8 mouse cellular contexts compared by ENCODE assay signal in the genomic region with DNA sequence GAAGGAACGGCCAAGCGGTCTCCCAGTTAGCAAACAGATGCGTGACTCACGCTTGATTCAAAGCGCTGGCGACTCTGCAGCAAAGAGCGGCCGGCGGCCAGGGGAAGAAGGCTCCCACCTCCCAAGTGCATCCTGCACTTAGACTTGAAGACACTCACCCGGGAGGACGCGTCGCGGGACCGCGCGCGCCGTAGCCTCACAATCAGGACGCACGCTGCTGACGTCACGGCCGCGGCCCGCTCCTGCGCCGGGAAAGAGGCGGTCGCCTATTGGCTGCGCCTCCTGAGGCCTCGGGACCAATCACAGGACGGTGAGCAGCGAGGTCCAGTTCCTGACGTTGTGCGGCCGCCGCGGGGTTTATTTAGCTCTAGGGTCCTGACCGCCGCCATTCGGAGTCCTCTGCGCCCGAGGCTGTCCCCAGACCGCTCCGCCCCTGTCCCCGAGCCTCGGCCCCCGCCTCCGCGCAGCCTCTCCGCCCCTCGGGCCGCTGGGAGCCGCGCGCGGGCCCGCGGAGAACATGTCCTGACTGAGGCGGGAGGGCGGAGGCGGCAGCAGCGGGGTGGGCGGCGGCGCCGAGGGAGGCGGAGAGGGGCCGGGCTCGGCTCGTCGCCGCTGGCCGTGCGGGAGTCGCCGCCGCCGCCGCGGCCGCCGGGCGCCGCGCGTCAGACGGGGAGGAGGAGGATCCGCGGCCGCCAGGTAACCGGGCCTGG. TPM values are rescaled to one million over a fixed set of nuclear protein-coding genes. Genes with fewer than 3 reads are reported as not detected.
DNase-seq lines count a peak whose midpoint lies in the region; ATAC-seq lines count a peak whose summit lies in the region.

A gene (plus strand): TSS at position 293 of the 710 bp plus-strand sequence.

- WGBS in heart, embryonic 14.5 days: under 1% methylated on average over 71 of the region's 93 CpGs
- under 1% methylated on average over 84 of the region's 93 CpGs for WGBS in liver, embryonic 13.5 days (ENCODE audit: insufficient replicate concordance)
- under 1% methylated on average over 83 of the region's 93 CpGs for WGBS in stomach, embryonic 16.5 days

- no peaks in the 10 kb centered on the region for H3K36me3 ChIP-seq in heart, embryonic 14.5 days (ENCODE audit: control insufficient read depth, insufficient read depth, low read length)
- H3K36me3 ChIP-seq in liver, embryonic 13.5 days: no peaks in the 10 kb centered on the region
- H3K36me3 ChIP-seq in stomach, embryonic 16.5 days (ENCODE audit: control insufficient read depth, insufficient read depth, low read length): no peaks in the 10 kb centered on the region

- peak within 1 kb of the TSS; percentile 86 for H3K4me2 ChIP-seq in heart, embryonic 14.5 days (ENCODE audit: low read length)
- peak within 1 kb of the TSS; percentile 77 for H3K4me2 ChIP-seq in liver, embryonic 13.5 days
- H3K4me2 ChIP-seq in stomach, embryonic 16.5 days (ENCODE audit: low read depth, low read length): peak within 1 kb of the TSS; percentile 73

- peak within 1 kb of the TSS; percentile 97 for H3K9ac ChIP-seq in heart, embryonic 14.5 days (ENCODE audit: low read length)
- peak within 1 kb of the TSS; percentile 99 for H3K9ac ChIP-seq in liver, embryonic 13.5 days
- H3K9ac ChIP-seq in stomach, embryonic 16.5 days (ENCODE audit: low read length): peak within 1 kb of the TSS; percentile 96

- DNase-seq in c-Kit-negative CD71-positive TER-119-positive erythroid progenitor cells, embryonic 14.5 days (ENCODE audit: low read depth, low spot score): peak; percentile 96
- peak; percentile 90 for DNase-seq in fibroblast of lung, adult 2 months (ENCODE audit: low read depth)
- peak; percentile 99 for DNase-seq in kidney, postnatal 14 days
- peak; percentile 97 for DNase-seq in liver, embryonic 13.5 days
- peak; percentile 99 for DNase-seq in neural tube, embryonic 10.5 days (ENCODE audit: extremely low spot score, low spot score)

- H3K27ac ChIP-seq in heart, embryonic 14.5 days (replicated peaks in 1 of 2; ENCODE audit: control insufficient read depth in 1 of 2, insufficient read depth in 1 of 2, low read depth in 2 of 2, low read length in 2 of 2): peak within 1 kb of the TSS; percentile 96 to 98
- peak within 1 kb of the TSS; percentile 98 for H3K27ac ChIP-seq in liver, embryonic 13.5 days
- peak within 1 kb of the TSS; percentile 99 for H3K27ac ChIP-seq in stomach, embryonic 16.5 days (ENCODE audit: low read length)

- ATAC-seq in CD4-positive, CD25-positive, alpha-beta regulatory T cell, adult 4 months: peak; percentile 95
- ATAC-seq in heart, embryonic 14.5 days (ENCODE audit: insufficient number of reproducible peaks, insufficient read depth, low FRiP score, low read depth): peak; percentile 99
- ATAC-seq in liver, embryonic 13.5 days (ENCODE audit: low read depth): peak; percentile 97
- peak; percentile 100 for ATAC-seq in stomach, embryonic 16.5 days (ENCODE audit: insufficient read depth, low FRiP score)

- H3K27me3 ChIP-seq in heart, embryonic 14.5 days (ENCODE audit: control insufficient read depth, insufficient read depth, low read length): no peaks in the 10 kb centered on the region
- H3K27me3 ChIP-seq in liver, embryonic 13.5 days: no peaks in the 10 kb centered on the region
- no peaks in the 10 kb centered on the region for H3K27me3 ChIP-seq in stomach, embryonic 16.5 days (ENCODE audit: control insufficient read depth, insufficient read depth, low read length)

- H3K4me1 ChIP-seq in heart, embryonic 14.5 days (ENCODE audit: control insufficient read depth in 2 of 2, insufficient read depth in 2 of 2, low read length in 2 of 2): peaks cover 0 to 14% of the 10 kb centered on the region in 2 experiments; a peak in 2 of 4 replicates
- peaks cover 27% of the 10 kb centered on the region for H3K4me1 ChIP-seq in liver, embryonic 13.5 days (replicated peaks)
- peaks cover 9% of the 10 kb centered on the region for H3K4me1 ChIP-seq in stomach, embryonic 16.5 days (ENCODE audit: control insufficient read depth, insufficient read depth, low read length)

- H3K9me3 ChIP-seq in heart, embryonic 14.5 days (ENCODE audit: control insufficient read depth, low read length): no peaks in the 10 kb centered on the region
- H3K9me3 ChIP-seq in liver, embryonic 13.5 days (replicated peaks): no peaks in the 10 kb centered on the region
- H3K9me3 ChIP-seq in stomach, embryonic 16.5 days (replicated peaks; ENCODE audit: control insufficient read depth, low read length): no peaks in the 10 kb centered on the region

- peak within 1 kb of the TSS; percentile 71 to 88 for H3K4me3 ChIP-seq in heart, embryonic 14.5 days (ENCODE audit: control insufficient read depth in 1 of 2, insufficient read depth in 1 of 2, low read depth in 1 of 2, low read length in 2 of 2)
- peak within 1 kb of the TSS; percentile 98 for H3K4me3 ChIP-seq in liver, embryonic 13.5 days (replicated peaks)
- peak within 1 kb of the TSS; percentile 93 for H3K4me3 ChIP-seq in stomach, embryonic 16.5 days (replicated peaks; ENCODE audit: low read length)

RNA-seq across cellular contexts. Expression of the gene that starts here (rescaled TPM):
- polyA plus RNA-seq in CD4-positive, CD25-positive, alpha-beta regulatory T cell, adult 4 months (2017; shearing (Covaris generic)): 10 to 100 TPM; 11.4 to 15.4 TPM
- 12.5 and 13.6 TPM in 2 replicates for polyA plus RNA-seq in heart, embryonic 14.5 days (2014; fragmentation: Nextera tagmentation; extraction: Ambion mirVana)
- polyA plus RNA-seq in liver, embryonic 13.5 days (2015; fragmentation: Nextera tagmentation; extraction: Ambion mirVana): 5.5 and 5.6 TPM in 2 replicates
- polyA plus RNA-seq in stomach, embryonic 16.5 days (2015; fragmentation: Nextera tagmentation; extraction: Ambion mirVana): 10.5 and 10.6 TPM in 2 replicates

Comparison
In these comparisons a context has a peak if more than half of its experiments do, and no peak if none do; other contexts are left out.
1. Peak in every context shown above with its lines: DNase-seq, ATAC-seq, H3K4me3 ChIP-seq and H3K27ac ChIP-seq.